Mouse (Mus musculus): Measurements from ENCODE around the gene Eef1b2.

DNA sequence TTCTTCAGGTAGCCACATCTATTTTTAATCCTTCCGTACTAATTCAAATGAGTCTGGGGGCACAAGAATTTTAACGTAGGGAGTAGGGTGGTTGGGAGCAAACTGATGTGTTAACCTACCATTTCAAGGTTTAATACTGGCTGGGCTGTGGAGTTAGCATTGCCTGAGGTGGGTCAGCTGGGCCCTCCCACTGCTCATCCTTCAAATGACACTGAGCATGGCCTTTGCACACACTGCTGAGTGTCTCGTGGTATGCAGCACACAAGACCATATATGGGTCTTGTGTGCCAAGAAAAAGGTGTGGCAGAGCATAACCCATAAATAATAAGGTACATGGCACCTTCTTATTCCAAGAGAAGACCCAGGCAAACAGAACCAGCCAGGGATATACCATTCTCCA lies 31.0 kb downstream of the Eef1b2 start:
- TF ChIP-seq CTCF (IDR thresholded peaks at IDR 0.05; ENCODE audit: low read depth) (no peak), EP300 (IDR thresholded peaks at IDR 0.05; ENCODE audit: low read depth) (no peak)
